Comparison of ENCODE assay signal across 8 mouse cellular contexts in the genomic region with DNA sequence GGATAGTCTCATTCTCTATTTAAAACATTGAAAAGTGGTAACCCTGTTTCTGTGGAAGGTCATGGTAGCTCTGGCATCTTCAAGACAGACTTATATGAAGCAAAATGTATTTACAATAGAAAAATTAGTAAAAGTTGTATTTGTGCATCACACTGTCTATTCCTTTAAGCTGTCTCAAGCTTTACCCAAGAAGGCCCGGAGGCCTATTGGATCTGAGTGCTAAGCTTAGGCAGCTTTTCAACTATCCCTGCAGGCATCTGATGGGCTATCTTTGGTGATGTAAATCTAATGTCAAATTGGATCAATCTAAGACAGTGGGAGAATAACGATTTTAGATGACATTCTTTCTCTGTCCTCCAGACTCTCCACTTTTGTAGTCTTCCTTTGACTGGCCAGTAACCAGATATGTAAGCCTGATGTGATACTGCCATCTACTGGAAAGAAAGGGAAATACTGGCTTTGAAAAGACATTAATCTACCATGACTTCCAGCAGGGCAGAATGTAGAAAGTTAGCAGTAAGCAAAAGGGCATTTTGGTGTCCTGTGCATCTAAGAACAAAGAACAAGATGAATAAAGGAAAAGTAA. TPM values are rescaled to one million over a fixed set of nuclear protein-coding genes. Genes with fewer than 3 reads are reported as not detected.
DNase-seq lines count a peak whose midpoint lies in the region; ATAC-seq lines count a peak whose summit lies in the region.
"Had no signal": no experiment of that assay in that cellular context is flagged by ENCODE, and none has a peak within 500 bp of the region (broad histone marks: within the 10 kb centered on the region; RNA-seq: fewer than 3 reads in every experiment).

No protein-coding gene starts in this region.

- H3K4me2 ChIP-seq in intestine, embryonic 14.5 days (ENCODE audit: low read length): no peak overlapping the region
- H3K4me2 ChIP-seq in midbrain, embryonic 16.5 days (ENCODE audit: low read length): no peak overlapping the region

- intact Hi-C loops in left cerebral cortex, postnatal 36 days (cut with DNase I): loop anchor here (2.0 to 10.0 kb wide), 4 partner anchors 139 to 1175 kb away; no protein-coding TSS in a partner anchor

- no peaks in the 10 kb centered on the region for H3K27me3 ChIP-seq in intestine, embryonic 14.5 days (replicated peaks; ENCODE audit: control insufficient read depth, insufficient read depth, low read length)
- H3K27me3 ChIP-seq in midbrain, embryonic 16.5 days (ENCODE audit: control insufficient read depth, insufficient read depth, low read depth, low read length): no peaks in the 10 kb centered on the region

- peak; percentile 47; the same call in 1 of the 2 replicates for ATAC-seq in intestine, embryonic 14.5 days (replicated peaks; ENCODE audit: low FRiP score, low TSS enrichment, low read depth)
- ATAC-seq in midbrain, embryonic 16.5 days: peak; percentile 92

- WGBS in intestine, embryonic 14.5 days: 47% methylated on average over 2 of the region's 2 CpGs
- 39% methylated on average over 2 of the region's 2 CpGs for WGBS in midbrain, embryonic 16.5 days

- no peak overlapping the region for H3K27ac ChIP-seq in intestine, embryonic 14.5 days (ENCODE audit: low read depth)
- H3K27ac ChIP-seq in midbrain, embryonic 16.5 days (ENCODE audit: low read length): no peak overlapping the region

- H3K36me3 ChIP-seq in intestine, embryonic 14.5 days (ENCODE audit: control insufficient read depth, insufficient read depth, low read length): no peaks in the 10 kb centered on the region
- H3K36me3 ChIP-seq in midbrain, embryonic 16.5 days (ENCODE audit: control insufficient read depth, insufficient read depth, low read length): no peaks in the 10 kb centered on the region

- H3K9me3 ChIP-seq in intestine, embryonic 14.5 days (ENCODE audit: control insufficient read depth, low read length): no peaks in the 10 kb centered on the region
- no peaks in the 10 kb centered on the region for H3K9me3 ChIP-seq in midbrain, embryonic 16.5 days (replicated peaks; ENCODE audit: control insufficient read depth, low read length, poor library complexity, severe bottlenecking)

- no peak overlapping the region for H3K4me3 ChIP-seq in intestine, embryonic 14.5 days (ENCODE audit: low read depth, low read length)
- no peak overlapping the region for H3K4me3 ChIP-seq in midbrain, embryonic 16.5 days (ENCODE audit: low read depth, low read length)

- no peaks in the 10 kb centered on the region for H3K4me1 ChIP-seq in intestine, embryonic 14.5 days (replicated peaks; ENCODE audit: control insufficient read depth, insufficient read depth, low read length)
- H3K4me1 ChIP-seq in midbrain, embryonic 16.5 days (ENCODE audit: control insufficient read depth, insufficient read depth, low read length): no peaks in the 10 kb centered on the region

- peak; percentile 50 for DNase-seq in left cerebral cortex, adult 11 months (ENCODE audit: low spot score)
- DNase-seq in left cerebral cortex, postnatal 36 days (ENCODE audit: low spot score in 2 of 2): no peak
- peak; percentile 75 for DNase-seq in MN1 (ENCODE audit: low spot score)
- peak; percentile 77 for DNase-seq in embryo, embryonic 10 days (ENCODE audit: low spot score)
- no peak for DNase-seq in intestine, embryonic 14.5 days (ENCODE audit: low spot score)
- DNase-seq in urinary bladder, adult 18-20 months (ENCODE audit: low spot score in 2 of 2): no peak

- H3K9ac ChIP-seq in intestine, embryonic 14.5 days (ENCODE audit: low read length): no peak overlapping the region
- H3K9ac ChIP-seq in midbrain, embryonic 16.5 days (ENCODE audit: low read depth, low read length): no peak overlapping the region

RNA-seq across cellular contexts. Expression of a gene that starts 14.3 kb away (rescaled TPM):
- total RNA-seq in left cerebral cortex, postnatal 36 days (2021): not detected
- polyA plus RNA-seq in intestine, embryonic 14.5 days (2014; fragmentation: Nextera tagmentation; extraction: Ambion mirVana): not detected in 2 replicates
- not detected in 2 replicates for polyA plus RNA-seq in midbrain, embryonic 16.5 days (2015; fragmentation: Nextera tagmentation; extraction: Ambion mirVana)
- total RNA-seq: left cerebral cortex, postnatal 10 days had no signal

RNA-seq across cellular contexts. Expression of a gene that starts 21.2 kb away (rescaled TPM):
- not detected for total RNA-seq in left cerebral cortex, postnatal 36 days (2021)
- polyA plus RNA-seq in intestine, embryonic 14.5 days (2014; fragmentation: Nextera tagmentation; extraction: Ambion mirVana): not detected in 2 replicates
- not detected in 2 replicates for polyA plus RNA-seq in midbrain, embryonic 16.5 days (2015; fragmentation: Nextera tagmentation; extraction: Ambion mirVana)
- total RNA-seq: left cerebral cortex, postnatal 10 days had no signal

RNA-seq across cellular contexts. Expression of a gene that starts 27.9 kb away (rescaled TPM):
- not detected for total RNA-seq in left cerebral cortex, postnatal 36 days (2021)
- not detected in 2 replicates for polyA plus RNA-seq in intestine, embryonic 14.5 days (2014; fragmentation: Nextera tagmentation; extraction: Ambion mirVana)
- not detected in 2 replicates for polyA plus RNA-seq in midbrain, embryonic 16.5 days (2015; fragmentation: Nextera tagmentation; extraction: Ambion mirVana)
- total RNA-seq: left cerebral cortex, postnatal 10 days had no signal

RNA-seq across cellular contexts. Expression of a gene that starts 48.4 kb away (rescaled TPM):
- total RNA-seq in left cerebral cortex, postnatal 36 days (2021): not detected
- not detected in 2 replicates for polyA plus RNA-seq in intestine, embryonic 14.5 days (2014; fragmentation: Nextera tagmentation; extraction: Ambion mirVana)
- not detected in 2 replicates for polyA plus RNA-seq in midbrain, embryonic 16.5 days (2015; fragmentation: Nextera tagmentation; extraction: Ambion mirVana)
- total RNA-seq: left cerebral cortex, postnatal 10 days had no signal

RNA-seq across cellular contexts. Expression of a gene that starts 59.4 kb away (rescaled TPM):
- not detected for total RNA-seq in left cerebral cortex, postnatal 36 days (2021)
- not detected in 2 replicates for polyA plus RNA-seq in intestine, embryonic 14.5 days (2014; fragmentation: Nextera tagmentation; extraction: Ambion mirVana)
- polyA plus RNA-seq in midbrain, embryonic 16.5 days (2015; fragmentation: Nextera tagmentation; extraction: Ambion mirVana): not detected in 2 replicates
- total RNA-seq: left cerebral cortex, postnatal 10 days had no signal

Comparison
In these comparisons a context has a peak if more than half of its experiments do, and no peak if none do; other contexts are left out.
1. DNase-seq: peak in left cerebral cortex, adult 11 months (single experiment), MN1 (single experiment) and embryo, embryonic 10 days (single experiment); none in left cerebral cortex, postnatal 36 days (0 of 2), intestine, embryonic 14.5 days (single experiment) and urinary bladder, adult 18-20 months (0 of 2).